Mouse (Mus musculus): ENCODE data around the gene Acvr1b. TPM values are rescaled to one million over a fixed set of nuclear protein-coding genes. Genes with fewer than 3 reads are reported as not detected.

Acvr1b gene
- polyA plus RNA-seq, 1 experiment = 5.3 TPM

DNA sequence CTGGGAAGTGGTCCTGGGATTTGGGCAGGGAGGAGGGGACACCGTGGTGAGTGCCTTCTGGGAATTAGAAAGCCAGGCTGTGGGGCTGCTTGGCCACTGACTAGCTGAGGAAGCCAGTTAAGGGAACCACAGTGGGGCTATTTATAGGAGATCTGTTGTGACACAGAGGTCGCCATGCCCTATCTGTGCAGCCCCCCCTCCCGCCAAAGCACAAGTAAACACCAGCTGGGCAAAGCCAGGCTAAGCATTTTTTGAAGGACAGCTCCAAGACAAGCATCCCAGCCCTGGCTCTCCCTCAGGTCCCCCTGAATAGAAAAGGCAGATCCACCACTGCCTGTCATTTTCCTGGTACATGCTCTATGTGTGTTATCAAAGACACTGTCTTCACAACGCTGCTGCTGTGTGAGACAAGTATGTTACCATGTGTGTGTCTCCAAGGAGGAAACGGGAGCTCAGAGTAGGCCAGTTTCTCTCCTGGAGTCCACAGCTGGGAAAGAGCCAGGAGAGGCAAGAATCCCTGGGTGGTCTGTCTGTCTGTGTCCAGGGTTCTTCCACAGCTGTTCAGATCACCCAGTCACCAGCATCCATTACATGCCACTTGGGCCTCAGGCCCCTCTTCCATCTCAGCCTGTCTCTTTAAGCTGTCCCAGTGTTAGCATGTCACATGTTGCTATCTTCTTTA is 74.3 kb downstream of the Acvr1b start:
- Histone ChIP-seq H3ac (ENCODE audit: control insufficient read depth, insufficient read length) (no peak overlapping the region), H3K4me2 (ENCODE audit: low read depth) (peak overlapping the region; percentile 44), H3K36me3 (ENCODE audit: control insufficient read depth, insufficient read depth) (no peaks in the 10 kb centered on the region), H3K4me3 (no peak overlapping the region), H3K79me2 (ENCODE audit: control insufficient read depth, insufficient read depth) (no peaks in the 10 kb centered on the region), H3K27me3 (ENCODE audit: control insufficient read depth, insufficient read depth, insufficient read length) (no peaks in the 10 kb centered on the region)
- TF ChIP-seq TCF12 (IDR thresholded peaks at IDR 0.05; ENCODE audit: insufficient read depth, poor library complexity, severe bottlenecking) (peak; percentile 37), MYOG (IDR thresholded peaks at IDR 0.05; ENCODE audit: control insufficient read depth in 1 of 3, insufficient read depth in 1 of 3, insufficient read length in 2 of 3, low read depth in 2 of 3) (peak in 2 of 3 experiments; percentile 22 to 75), POLR2A (IDR thresholded peaks at IDR 0.05; ENCODE audit: insufficient read length, low read depth) (no peak), MYOD1 (IDR thresholded peaks at IDR 0.05; ENCODE audit: control insufficient read depth in 1 of 3, insufficient read length in 2 of 3, low read depth in 2 of 3) (peak; percentile 13 to 63 (median 59)), TCF3 (IDR thresholded peaks at IDR 0.05; ENCODE audit: insufficient read length, low read depth) (no peak)

DNA sequence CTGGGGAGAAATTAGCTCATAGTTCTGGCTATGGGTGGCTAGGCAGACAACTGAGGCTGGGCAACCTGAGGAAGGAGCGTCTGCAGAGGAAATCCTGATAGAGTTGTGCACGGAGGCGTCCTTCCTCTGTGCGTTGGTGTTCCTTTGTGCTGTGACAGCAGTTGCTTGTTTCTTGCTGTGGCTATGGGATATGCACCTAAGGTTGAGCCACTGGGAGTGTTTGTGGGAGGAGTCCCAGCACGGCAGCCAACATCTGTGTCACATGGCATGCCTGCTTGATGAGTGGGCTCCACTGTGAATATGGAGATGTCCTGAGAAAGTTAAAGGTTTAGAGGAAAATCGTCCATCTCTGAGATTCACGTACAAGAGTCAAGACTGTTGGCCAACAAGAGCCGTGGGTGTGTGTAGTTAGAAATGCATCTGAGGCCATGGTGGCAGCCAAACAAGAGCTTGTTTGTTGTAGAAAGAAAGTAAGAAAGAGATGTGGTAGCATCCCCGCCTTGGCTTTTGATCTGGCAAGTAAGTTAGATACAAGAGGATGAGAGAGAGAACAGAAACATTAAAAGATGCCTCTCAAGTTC is 76.4 kb downstream of the Acvr1b start:
- no peak overlapping the region for H3K4me3 ChIP-seq
- no peaks in the 10 kb centered on the region for H3K27me3 ChIP-seq (ENCODE audit: control insufficient read depth, insufficient read depth, insufficient read length)
- H3ac ChIP-seq (ENCODE audit: control insufficient read depth, insufficient read length) = no peak overlapping the region
- no peak overlapping the region for H3K4me2 ChIP-seq (ENCODE audit: low read depth)
- no peak for TF ChIP-seq CEBPB (IDR thresholded peaks at IDR 0.05; ENCODE audit: insufficient read depth, poor library complexity, severe bottlenecking)
- no peak for TF ChIP-seq MYOD1 (IDR thresholded peaks at IDR 0.05; ENCODE audit: control insufficient read depth in 1 of 3, insufficient read length in 2 of 3, low read depth in 2 of 3)
- TF ChIP-seq POLR2AphosphoS2 (IDR thresholded peaks at IDR 0.05; ENCODE audit: insufficient read length, low read depth) = no peak
- TF ChIP-seq TCF12 (IDR thresholded peaks at IDR 0.05; ENCODE audit: insufficient read depth, poor library complexity, severe bottlenecking) = no peak
- TF ChIP-seq MYOG (IDR thresholded peaks at IDR 0.05; ENCODE audit: control insufficient read depth in 1 of 3, insufficient read depth in 1 of 3, insufficient read length in 2 of 3, low read depth in 2 of 3) = no peak
- no peak for TF ChIP-seq TCF3 (IDR thresholded peaks at IDR 0.05; ENCODE audit: insufficient read length, low read depth)
- TF ChIP-seq E2F4 (IDR thresholded peaks at IDR 0.05; ENCODE audit: insufficient read depth) = no peak
- no peak for TF ChIP-seq MAX (IDR thresholded peaks at IDR 0.05; ENCODE audit: low read depth)
- TF ChIP-seq SRF (IDR thresholded peaks at IDR 0.05; ENCODE audit: control insufficient read depth, insufficient read length, low read depth) = no peak
- TF ChIP-seq REST (IDR thresholded peaks at IDR 0.05; ENCODE audit: insufficient read depth, insufficient read length) = no peak
- TF ChIP-seq POLR2A (IDR thresholded peaks at IDR 0.05; ENCODE audit: insufficient read length, low read depth) = no peak
- H3K79me2 ChIP-seq (ENCODE audit: control insufficient read depth, insufficient read depth) = no peaks in the 10 kb centered on the region
- no peaks in the 10 kb centered on the region for H3K36me3 ChIP-seq (ENCODE audit: control insufficient read depth, insufficient read depth)

DNA sequence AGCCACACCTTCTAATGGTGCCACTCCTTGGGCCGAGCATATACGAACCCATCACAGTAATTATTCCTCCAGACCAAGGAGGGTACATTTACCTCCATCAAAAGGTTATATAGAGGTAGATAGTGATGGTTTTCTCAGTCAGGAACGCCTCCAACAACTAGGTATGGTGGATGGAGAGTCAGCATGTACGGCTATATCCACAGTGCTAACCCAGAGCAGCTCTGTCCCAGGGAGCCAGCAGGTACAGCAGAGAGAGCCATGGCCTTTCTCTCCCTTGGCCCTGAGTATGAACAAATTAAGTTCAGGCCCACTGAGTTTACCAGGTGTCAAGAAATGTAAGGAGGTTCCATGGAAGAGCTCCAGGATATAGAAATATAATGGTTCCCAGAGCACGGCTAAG is 78.1 kb downstream of the Acvr1b start:
- no peaks in the 10 kb centered on the region for H3K79me2 ChIP-seq (ENCODE audit: control insufficient read depth, insufficient read depth)
- no peaks in the 10 kb centered on the region for H3K27me3 ChIP-seq (ENCODE audit: control insufficient read depth, insufficient read depth, insufficient read length)
- no peaks in the 10 kb centered on the region for H3K36me3 ChIP-seq (ENCODE audit: control insufficient read depth, insufficient read depth)
- no peak overlapping the region for H3K4me3 ChIP-seq
- TF ChIP-seq POLR2A (IDR thresholded peaks at IDR 0.05; ENCODE audit: insufficient read length, low read depth) = no peak
- H3ac ChIP-seq (ENCODE audit: control insufficient read depth, insufficient read length) = no peak overlapping the region
- H3K4me2 ChIP-seq (ENCODE audit: low read depth) = no peak overlapping the region

DNA sequence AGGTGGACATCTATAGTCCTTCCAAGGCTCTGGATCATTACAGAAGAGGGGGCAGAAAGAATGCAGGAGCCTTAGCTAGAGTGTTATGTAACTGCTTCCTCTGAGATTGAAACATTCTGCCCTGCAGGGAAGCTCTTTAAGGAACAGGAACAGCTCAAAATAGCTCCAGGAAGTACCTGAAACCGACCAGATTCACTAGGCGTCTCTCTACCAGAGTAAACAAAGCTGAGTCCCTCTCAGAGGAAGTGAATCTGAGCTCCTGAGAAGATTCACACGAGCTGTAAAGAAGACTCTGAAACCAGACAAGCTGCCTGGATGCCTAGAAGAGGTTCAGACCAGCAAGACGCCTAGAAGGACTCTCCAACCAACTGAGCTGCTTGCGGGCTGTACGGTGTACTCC is 78.7 kb downstream of the Acvr1b start:
- H3K27me3 ChIP-seq (ENCODE audit: control insufficient read depth, insufficient read depth, insufficient read length) = no peaks in the 10 kb centered on the region
- H3K4me2 ChIP-seq (ENCODE audit: low read depth) = no peak overlapping the region
- no peak overlapping the region for H3K4me3 ChIP-seq
- no peaks in the 10 kb centered on the region for H3K36me3 ChIP-seq (ENCODE audit: control insufficient read depth, insufficient read depth)
- TF ChIP-seq MYOG (IDR thresholded peaks at IDR 0.05; ENCODE audit: control insufficient read depth in 1 of 3, insufficient read depth in 1 of 3, insufficient read length in 2 of 3, low read depth in 2 of 3) (no peak), USF1 (IDR thresholded peaks at IDR 0.05; ENCODE audit: low read depth) (no peak), POLR2A (IDR thresholded peaks at IDR 0.05; ENCODE audit: insufficient read length, low read depth) (no peak), MYOD1 (IDR thresholded peaks at IDR 0.05; ENCODE audit: control insufficient read depth in 1 of 3, insufficient read length in 2 of 3, low read depth in 2 of 3) (no peak), MAX (IDR thresholded peaks at IDR 0.05; ENCODE audit: low read depth) (no peak), POLR2AphosphoS2 (IDR thresholded peaks at IDR 0.05; ENCODE audit: insufficient read length, low read depth) (no peak), REST (IDR thresholded peaks at IDR 0.05; ENCODE audit: insufficient read depth, insufficient read length) (no peak), CEBPB (IDR thresholded peaks at IDR 0.05; ENCODE audit: insufficient read depth, poor library complexity, severe bottlenecking) (no peak), SRF (IDR thresholded peaks at IDR 0.05; ENCODE audit: control insufficient read depth, insufficient read length, low read depth) (no peak), E2F4 (IDR thresholded peaks at IDR 0.05; ENCODE audit: insufficient read depth) (no peak), TCF12 (IDR thresholded peaks at IDR 0.05; ENCODE audit: insufficient read depth, poor library complexity, severe bottlenecking) (no peak), TCF3 (IDR thresholded peaks at IDR 0.05; ENCODE audit: insufficient read length, low read depth) (no peak)
- no peaks in the 10 kb centered on the region for H3K79me2 ChIP-seq (ENCODE audit: control insufficient read depth, insufficient read depth)
- no peak overlapping the region for H3ac ChIP-seq (ENCODE audit: control insufficient read depth, insufficient read length)

DNA sequence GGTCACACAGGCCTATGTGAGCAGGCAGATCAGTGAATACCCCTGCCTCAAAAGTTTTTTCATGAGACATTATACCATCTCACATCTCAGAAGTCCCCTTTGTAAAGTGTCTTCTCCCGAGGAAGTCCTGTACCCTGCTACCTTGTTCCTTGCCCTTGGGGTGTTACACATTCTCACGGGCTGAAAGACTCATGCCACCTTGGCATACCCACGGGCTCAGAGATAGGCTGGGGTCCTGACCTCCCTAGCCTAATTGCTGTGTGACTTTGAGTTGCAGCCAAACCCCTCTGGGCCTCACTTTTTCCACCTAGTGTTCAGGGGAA is 79.7 kb downstream of the Acvr1b start:
- Histone ChIP-seq H3K27me3 (ENCODE audit: control insufficient read depth, insufficient read depth, insufficient read length) (no peaks in the 10 kb centered on the region), H3K36me3 (ENCODE audit: control insufficient read depth, insufficient read depth) (no peaks in the 10 kb centered on the region), H3K79me2 (ENCODE audit: control insufficient read depth, insufficient read depth) (no peaks in the 10 kb centered on the region), H3ac (ENCODE audit: control insufficient read depth, insufficient read length) (peak overlapping the region; percentile 22), H3K4me2 (ENCODE audit: low read depth) (peak overlapping the region; percentile 85), H3K4me3 (peak overlapping the region; percentile 31)
- no peak for TF ChIP-seq POLR2A (IDR thresholded peaks at IDR 0.05; ENCODE audit: insufficient read length, low read depth)
- TF ChIP-seq MYOG (IDR thresholded peaks at IDR 0.05; ENCODE audit: control insufficient read depth in 1 of 3, insufficient read depth in 1 of 3, insufficient read length in 2 of 3, low read depth in 2 of 3) = no peak
- TF ChIP-seq USF1 (IDR thresholded peaks at IDR 0.05; ENCODE audit: low read depth) = no peak
- TF ChIP-seq TCF12 (IDR thresholded peaks at IDR 0.05; ENCODE audit: insufficient read depth, poor library complexity, severe bottlenecking) = no peak
- TF ChIP-seq E2F4 (IDR thresholded peaks at IDR 0.05; ENCODE audit: insufficient read depth) = no peak
- no peak for TF ChIP-seq REST (IDR thresholded peaks at IDR 0.05; ENCODE audit: insufficient read depth, insufficient read length)
- TF ChIP-seq TCF3 (IDR thresholded peaks at IDR 0.05; ENCODE audit: insufficient read length, low read depth) = no peak
- no peak for TF ChIP-seq CEBPB (IDR thresholded peaks at IDR 0.05; ENCODE audit: insufficient read depth, poor library complexity, severe bottlenecking)
- TF ChIP-seq SRF (IDR thresholded peaks at IDR 0.05; ENCODE audit: control insufficient read depth, insufficient read length, low read depth) = no peak
- no peak for TF ChIP-seq MYOD1 (IDR thresholded peaks at IDR 0.05; ENCODE audit: control insufficient read depth in 1 of 3, insufficient read length in 2 of 3, low read depth in 2 of 3)
- TF ChIP-seq POLR2AphosphoS2 (IDR thresholded peaks at IDR 0.05; ENCODE audit: insufficient read length, low read depth) = no peak
- TF ChIP-seq MAX (IDR thresholded peaks at IDR 0.05; ENCODE audit: low read depth) = no peak

Measured in myocyte (in vitro differentiated cells).